Mouse (Mus musculus): ENCODE results near the gene Mtmr3. TPM values are rescaled to one million over a fixed set of nuclear protein-coding genes. Genes with fewer than 3 reads are reported as not detected.

Gene Mtmr3
- total and polyA plus RNA-seq, 3 experiments: 31.7 to 46.3 (median 32.5) TPM

DNA sequence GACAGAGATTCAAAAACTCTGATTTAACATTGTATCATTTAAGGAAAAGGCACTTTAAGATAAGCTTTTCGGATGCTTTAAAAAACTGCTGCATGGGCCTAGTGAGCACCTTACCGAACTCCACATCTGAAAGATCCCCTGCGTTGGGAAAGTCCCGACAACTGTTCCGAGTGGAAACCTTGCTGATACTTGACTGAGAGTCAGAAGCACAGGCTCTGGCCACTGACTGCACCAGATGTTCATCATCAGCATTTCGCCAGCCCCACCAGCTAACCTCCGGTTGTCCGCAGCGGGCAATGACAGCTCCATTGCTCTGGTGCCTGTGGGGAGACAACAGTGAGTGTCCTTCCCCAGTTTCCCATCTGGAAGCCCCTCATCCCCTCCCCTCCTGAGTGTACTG, 95.9 kb downstream of the Mtmr3 start (continued):
- TF ChIP-seq USF2 (conservative IDR thresholded peaks at IDR 0.05; ENCODE audit: low read depth, low read length): no peak
- peak; percentile 65 for TF ChIP-seq POLR2A (IDR thresholded peaks at IDR 0.05; ENCODE audit: low read depth, low read length)
- peak; percentile 61 for TF ChIP-seq HCFC1 (IDR thresholded peaks at IDR 0.05; ENCODE audit: low read depth, low read length)
- no peak for TF ChIP-seq ZC3H11A (IDR thresholded peaks at IDR 0.05; ENCODE audit: low read depth, low read length)
- TF ChIP-seq NRF1 (IDR thresholded peaks at IDR 0.05; ENCODE audit: low read depth, low read length): 0 out of 2 replicates have a peak, but pooled peaks have one; percentile 31
- peak; percentile 65 for TF ChIP-seq BHLHE40 (IDR thresholded peaks at IDR 0.05; ENCODE audit: low read depth, low read length)
- peak; percentile 87 for TF ChIP-seq ZMIZ1 (IDR thresholded peaks at IDR 0.05; ENCODE audit: low read depth, low read length)
- TF ChIP-seq RAD21 (IDR thresholded peaks at IDR 0.05; ENCODE audit: low read depth, low read length): peak; percentile 6; the same call in 1 of the 2 replicates

DNA sequence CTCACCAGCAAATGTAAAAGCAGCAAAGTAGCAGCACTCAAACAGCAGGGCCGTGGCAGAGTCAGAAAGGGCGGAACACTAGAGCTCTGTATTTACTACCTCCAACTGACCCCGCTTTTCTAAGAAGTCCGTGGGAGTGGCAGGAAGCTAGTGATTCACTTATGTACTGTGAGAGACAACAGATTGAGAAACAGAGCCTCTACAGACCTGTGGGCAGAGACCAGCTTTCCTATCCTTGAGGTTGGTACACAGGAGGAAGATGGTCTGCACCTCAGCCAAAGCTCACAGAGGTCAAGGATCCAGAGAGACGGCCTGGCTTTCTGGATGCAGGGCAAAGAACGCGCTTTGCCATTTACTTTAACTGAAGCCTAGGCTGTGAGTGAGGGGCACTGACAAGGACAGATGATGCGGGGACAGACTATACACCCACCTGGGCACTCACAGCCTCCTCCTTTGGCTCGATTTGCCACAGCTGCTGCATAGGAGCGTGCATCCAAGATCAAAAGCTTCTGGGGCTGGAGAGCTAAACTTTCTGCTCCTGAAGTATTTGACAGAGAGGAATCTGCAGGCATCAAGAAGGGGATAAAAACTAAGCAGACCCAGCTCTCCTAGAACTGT, 97.1 kb downstream of the Mtmr3 start:
- peaks cover 5 to 69% of the 10 kb centered on the region in 2 experiments for H3K36me3 ChIP-seq (replicated peaks in 1 of 2; ENCODE audit: control insufficient read depth in 1 of 2, insufficient read depth in 1 of 2, low read length in 1 of 2)
- no peak for TF ChIP-seq MAFK (IDR thresholded peaks at IDR 0.05; ENCODE audit: insufficient replicate concordance, low read length)
- TF ChIP-seq RAD21 (IDR thresholded peaks at IDR 0.05; ENCODE audit: low read depth, low read length): no peak
- no peak; the same call in 1 of the 2 replicates for TF ChIP-seq MYC (IDR thresholded peaks at IDR 0.05; ENCODE audit: low read depth, low read length)
- no peak for TF ChIP-seq BHLHE40 (IDR thresholded peaks at IDR 0.05; ENCODE audit: low read depth, low read length)
- 0 out of 2 replicates have a peak, but pooled peaks have one; percentile 54 for TF ChIP-seq MAZ (IDR thresholded peaks at IDR 0.05; ENCODE audit: low read depth, low read length)
- no peak for TF ChIP-seq NRF1 (IDR thresholded peaks at IDR 0.05; ENCODE audit: low read depth, low read length)
- no peak for TF ChIP-seq GABPA (IDR thresholded peaks at IDR 0.05; ENCODE audit: insufficient replicate concordance, low read depth, low read length)
- TF ChIP-seq HCFC1 (IDR thresholded peaks at IDR 0.05; ENCODE audit: low read depth, low read length): no peak
- no peak for TF ChIP-seq UBTF (IDR thresholded peaks at IDR 0.05; ENCODE audit: low read depth, low read length)
- no peak for TF ChIP-seq USF2 (conservative IDR thresholded peaks at IDR 0.05; ENCODE audit: low read depth, low read length)
- no peak for TF ChIP-seq MAX (IDR thresholded peaks at IDR 0.05; ENCODE audit: low read length)
- TF ChIP-seq EP300 (IDR thresholded peaks at IDR 0.05; ENCODE audit: low read length): peak; percentile 35; the same call in 1 of the 2 replicates
- peak; percentile 24; the same call in 1 of the 2 replicates for TF ChIP-seq MXI1 (IDR thresholded peaks at IDR 0.05; ENCODE audit: low read depth, low read length)
- no peak for TF ChIP-seq SMC3 (IDR thresholded peaks at IDR 0.05; ENCODE audit: low read depth, low read length)
- no peak for TF ChIP-seq NELFE (IDR thresholded peaks at IDR 0.05; ENCODE audit: low read depth, low read length)
- TF ChIP-seq JUN (IDR thresholded peaks at IDR 0.05; ENCODE audit: insufficient read depth, low read depth, low read length): peak; percentile 21; the same call in 1 of the 2 replicates
- TF ChIP-seq ZNF384 (IDR thresholded peaks at IDR 0.05; ENCODE audit: low read depth, low read length): no peak
- no peak for TF ChIP-seq E2F4 (IDR thresholded peaks at IDR 0.05; ENCODE audit: insufficient replicate concordance, low read depth, low read length)
- TF ChIP-seq CHD1 (IDR thresholded peaks at IDR 0.05; ENCODE audit: low read depth, low read length): no peak
- 0 out of 2 replicates have a peak, but pooled peaks have one; percentile 5 for TF ChIP-seq KAT2A (IDR thresholded peaks at IDR 0.05; ENCODE audit: insufficient replicate concordance, low read length)
- TF ChIP-seq PAX5 (IDR thresholded peaks at IDR 0.05; ENCODE audit: low read length): no peak
- no peak for TF ChIP-seq ZKSCAN1 (IDR thresholded peaks at IDR 0.05; ENCODE audit: borderline replicate concordance, low read depth, low read length)
- 0 out of 2 replicates have a peak, but pooled peaks have one; percentile 20 for TF ChIP-seq ETS1 (conservative IDR thresholded peaks at IDR 0.05; ENCODE audit: low read depth, low read length)
- no peak for TF ChIP-seq POLR2AphosphoS2 (IDR thresholded peaks at IDR 0.05; ENCODE audit: low read depth, low read length)
- no peak for TF ChIP-seq CHD2 (IDR thresholded peaks at IDR 0.05; ENCODE audit: low read length)
- TF ChIP-seq TCF12 (IDR thresholded peaks at IDR 0.05; ENCODE audit: low read depth, low read length): no peak
- peak; percentile 72; the same call in 1 of the 2 replicates for TF ChIP-seq IRF4 (IDR thresholded peaks at IDR 0.05; ENCODE audit: low read depth, low read length)
- TF ChIP-seq TBP (conservative IDR thresholded peaks at IDR 0.05; ENCODE audit: low read depth, low read length): peak; percentile 67; the same call in 1 of the 2 replicates
- TF ChIP-seq JUND (conservative IDR thresholded peaks at IDR 0.05; ENCODE audit: low read depth, low read length): peak; percentile 43
- TF ChIP-seq ZC3H11A (IDR thresholded peaks at IDR 0.05; ENCODE audit: low read depth, low read length): no peak
- no peak for TF ChIP-seq USF1 (IDR thresholded peaks at IDR 0.05; ENCODE audit: low read depth, low read length)
- no peak; the same call in 1 of the 2 replicates for TF ChIP-seq RCOR1 (conservative IDR thresholded peaks at IDR 0.05; ENCODE audit: low read depth, low read length)

More for the DNA sequence above, 97.1 kb downstream of the Mtmr3 start:
- dilution Hi-C loops (cut with MboI; ENCODE audit: extremely low pct_ligation_motif_present, extremely low pct_unique_long_range_greater_than_20kb, low sequenced_read_pairs) (no loop called here), in situ Hi-C loops (cut with MboI; ENCODE audit: low pct_ligation_motif_present, low pct_unique_long_range_greater_than_20kb, low sequenced_read_pairs) (no loop called here)
- no peaks in the 10 kb centered on the region for H3K27me3 ChIP-seq (replicated peaks)
- DNase-seq (ENCODE audit: extremely low read depth): peak; percentile 40
- peaks cover 17 to 60% of the 10 kb centered on the region in 2 experiments for H3K4me1 ChIP-seq (ENCODE audit: control insufficient read depth in 1 of 2, insufficient read depth in 2 of 2)
- H3K27ac ChIP-seq (ENCODE audit: insufficient read depth, low read depth): peak overlapping the region; percentile 74
- H3K4me3 ChIP-seq (replicated peaks in 1 of 3; ENCODE audit: low read depth in 2 of 3, low read length in 2 of 3, poor library complexity in 1 of 3): peak overlapping the region in 2 of 3 experiments; percentile 5 to 21
- H3K9me3 ChIP-seq (replicated peaks; ENCODE audit: low read length): no peaks in the 10 kb centered on the region
- no peaks in the 10 kb centered on the region; the same call in 1 of the 2 replicates for H3K79me2 ChIP-seq (replicated peaks; ENCODE audit: control insufficient read depth, extremely low read depth, insufficient read depth, poor library complexity, severe bottlenecking)
- peak overlapping the region; percentile 35 for H3K4me2 ChIP-seq (ENCODE audit: insufficient read depth, low read depth, poor library complexity, severe bottlenecking)
- H3K9ac ChIP-seq (ENCODE audit: insufficient read depth, low read depth): peak overlapping the region; percentile 22; the same call in 1 of the 2 replicates

Measured in CH12.LX (cell line).